Mouse (Mus musculus): ENCODE data around the gene Kdm2b.

Kdm2b gene

DNA sequence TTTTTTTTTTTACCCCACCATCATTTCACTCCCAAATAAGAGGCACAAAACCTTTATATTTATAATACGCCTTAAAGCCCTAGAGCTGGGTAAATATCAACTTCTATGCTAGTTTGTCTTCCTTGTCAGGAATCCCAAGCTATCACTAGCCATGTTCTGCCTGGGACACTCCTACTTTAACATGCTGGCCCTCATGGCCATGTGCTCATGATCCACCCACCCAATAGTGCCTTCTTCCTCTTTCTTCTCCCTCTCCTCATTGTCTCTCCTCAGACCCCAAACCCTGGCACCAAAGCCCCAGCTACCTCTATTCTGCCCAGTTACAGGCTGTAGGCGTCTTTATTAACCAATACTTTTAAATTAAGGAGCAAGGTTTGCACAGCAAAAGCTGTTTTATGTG, 148.5 kb downstream of the Kdm2b start:
- no peak for DNase-seq (ENCODE audit: low spot score)

DNA sequence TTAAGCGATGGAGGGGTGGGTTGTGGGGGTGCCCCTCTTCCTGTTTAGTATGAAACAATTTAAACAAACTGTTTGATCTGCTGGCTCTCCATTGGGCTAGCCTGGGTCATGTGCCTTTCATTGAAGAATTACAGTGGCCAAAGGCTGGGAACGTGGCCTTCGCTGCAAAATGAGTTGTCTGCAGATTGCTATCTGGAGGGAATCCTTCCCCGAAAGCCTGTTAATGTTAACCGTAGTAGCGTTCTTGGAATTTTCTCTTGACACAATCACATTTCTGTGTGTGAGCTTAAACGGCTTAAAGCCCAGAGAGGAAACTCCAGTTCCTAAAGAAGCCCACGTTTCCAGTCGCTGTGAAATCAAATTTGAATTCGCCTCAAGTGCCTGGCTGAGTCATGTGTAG, 156.6 kb downstream of the Kdm2b start:
- no peak for DNase-seq (ENCODE audit: low spot score)

DNA sequence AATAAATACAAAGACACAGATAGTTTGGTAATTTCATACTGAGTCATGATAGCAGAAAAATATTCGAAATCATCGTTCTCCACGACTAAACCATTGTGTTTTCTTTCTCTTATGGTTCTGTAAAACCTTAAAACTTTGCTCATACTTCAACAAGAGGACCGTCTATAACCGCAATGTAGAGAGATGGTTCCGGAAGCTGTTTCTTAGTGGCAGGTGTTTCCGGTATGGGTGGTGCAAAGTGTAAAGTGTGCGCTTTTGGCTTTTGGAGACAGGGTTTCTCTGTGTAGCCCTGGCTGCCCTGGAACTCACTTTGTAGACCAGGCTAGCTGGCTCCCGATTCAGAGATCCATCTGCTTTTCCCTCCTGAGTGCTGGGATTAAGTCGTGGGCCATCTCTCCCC, 157.1 kb downstream of the Kdm2b start:
- no peak for DNase-seq (ENCODE audit: low spot score)

DNA sequence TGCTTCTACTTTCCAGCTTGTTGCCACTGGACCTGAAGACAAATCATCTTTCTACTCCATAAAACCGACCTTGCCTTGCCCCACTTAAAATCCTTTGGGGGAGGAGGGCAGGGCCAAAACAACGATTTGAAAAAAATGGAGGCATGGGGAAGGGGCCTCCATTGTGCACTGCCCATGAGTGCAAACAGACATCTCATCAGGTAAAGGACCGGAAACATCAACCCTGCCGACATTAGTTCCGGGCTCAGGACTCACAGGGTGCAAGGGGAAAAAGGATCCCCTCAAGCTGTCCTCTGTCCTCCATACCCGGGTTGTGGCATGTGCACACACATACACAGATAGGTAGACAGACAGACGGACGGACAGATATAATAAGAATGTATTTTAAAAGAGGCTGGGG, 164.5 kb downstream of the Kdm2b start:
- no peak for DNase-seq (ENCODE audit: low spot score)

DNA sequence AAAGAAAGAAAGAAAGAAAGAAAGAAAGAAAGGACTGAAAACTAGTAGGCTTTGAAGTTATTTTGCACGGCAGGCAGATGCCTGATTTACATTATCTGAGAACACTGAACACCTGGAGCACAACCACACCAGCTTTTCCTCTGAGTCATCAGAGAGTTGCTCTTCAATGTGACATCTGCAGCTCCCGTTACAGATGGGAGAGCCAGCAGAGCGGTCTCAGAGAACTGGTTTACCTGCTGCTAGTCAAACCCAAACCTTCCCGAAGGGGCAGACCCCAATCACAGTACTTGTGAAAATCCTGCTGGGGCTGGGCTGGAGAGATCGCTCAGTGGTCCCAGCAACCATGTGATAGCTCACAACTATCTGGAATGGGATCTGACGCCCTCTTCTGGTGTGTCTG, 165.2 kb downstream of the Kdm2b start:
- no peak for DNase-seq (ENCODE audit: low spot score)

DNA sequence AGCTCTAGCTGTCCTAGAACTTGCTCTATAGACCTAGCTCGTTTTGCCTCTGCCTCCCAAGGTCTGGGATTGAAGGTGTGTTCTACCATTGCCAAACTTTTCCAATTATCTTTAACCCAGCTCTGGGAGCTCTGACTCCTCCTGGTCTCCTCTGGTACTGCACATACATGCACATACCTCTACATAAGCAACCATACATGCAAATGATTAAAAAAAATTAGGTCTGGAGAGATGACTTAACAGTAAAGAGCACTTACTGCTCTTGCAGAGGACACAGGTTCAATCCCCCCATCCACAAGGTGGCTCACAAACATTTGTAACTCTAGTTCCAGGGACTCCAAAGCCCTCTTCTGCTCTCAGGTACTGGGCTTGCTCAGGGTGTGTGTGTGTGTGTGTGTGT, 165.6 kb downstream of the Kdm2b start:
- no peak for DNase-seq (ENCODE audit: low spot score)

DNA sequence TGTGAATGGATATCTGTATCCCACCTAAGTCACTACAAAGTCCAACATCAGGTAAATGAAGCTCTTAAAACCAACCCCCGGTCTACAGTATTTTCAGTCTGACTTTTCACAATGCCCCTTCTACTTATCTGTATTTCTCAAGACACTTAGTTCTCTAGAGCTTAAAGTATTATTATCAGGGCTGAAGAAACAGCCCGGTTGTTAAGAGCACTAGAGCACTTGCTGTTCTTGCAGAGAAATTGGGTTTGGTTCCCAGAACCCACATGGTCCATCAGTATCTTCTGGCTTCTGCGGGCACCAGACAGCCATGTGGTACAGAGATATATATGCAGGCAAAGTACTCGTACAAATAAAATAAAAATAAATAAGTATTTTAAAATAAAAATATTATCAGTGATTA, 167.2 kb downstream of the Kdm2b start:
- no peak for DNase-seq (ENCODE audit: low spot score)

DNA sequence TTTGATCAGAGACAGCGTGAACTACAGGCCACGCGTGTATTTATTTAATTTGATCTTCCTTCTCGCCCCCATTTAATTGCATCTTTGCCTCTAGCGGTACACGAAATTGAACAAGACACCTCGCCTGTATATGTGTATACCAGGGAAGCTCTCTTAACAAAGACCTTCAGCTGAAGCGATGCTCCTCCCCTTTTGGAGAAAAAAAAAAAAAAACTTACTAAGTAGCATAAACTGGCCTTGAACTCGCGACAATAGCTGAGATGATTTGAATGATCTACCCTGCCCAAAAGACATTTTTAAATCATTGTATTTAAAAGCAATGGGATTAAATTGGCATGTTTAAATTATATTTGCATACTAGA, 168.1 kb downstream of the Kdm2b start:
- no peak for DNase-seq (ENCODE audit: low spot score)

DNA sequence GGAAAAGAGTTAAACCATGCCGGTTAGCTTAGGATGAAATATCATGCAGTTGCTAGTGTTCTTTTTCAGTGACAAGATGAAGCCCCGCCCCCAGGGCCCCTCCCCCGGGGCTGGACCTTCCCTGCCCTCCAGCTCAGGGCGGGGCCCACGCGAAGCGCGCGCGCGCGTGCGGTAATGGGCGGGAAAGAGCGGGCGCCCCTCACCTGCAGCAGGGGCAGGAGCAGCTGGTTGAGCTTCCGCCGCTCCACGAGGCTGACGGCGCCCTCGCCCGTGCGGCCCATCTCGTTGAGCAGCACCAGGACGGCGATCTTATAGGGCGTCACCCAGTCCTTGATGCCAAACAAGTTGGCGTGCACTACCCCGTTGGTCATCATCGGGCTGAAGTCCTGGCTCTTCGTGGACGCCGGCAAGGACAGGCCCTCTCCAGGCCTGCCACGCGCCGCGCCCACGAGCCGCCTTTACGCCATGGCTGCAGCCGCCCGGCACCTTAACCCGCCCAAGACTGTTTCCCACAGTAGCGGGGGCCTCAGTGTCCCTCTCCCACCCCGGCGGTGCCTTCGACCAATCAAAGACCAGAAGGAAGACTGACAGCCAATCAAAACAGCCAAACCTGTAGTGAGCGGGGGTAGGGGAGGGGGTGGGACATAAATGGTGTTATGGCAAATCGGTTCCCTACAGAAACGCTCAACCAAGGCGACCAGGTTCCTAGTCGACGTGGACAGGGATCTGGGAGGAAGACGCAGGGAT, 168.7 kb downstream of the Kdm2b start, which contains the start of gene Anapc5:
TSS of gene Anapc5 (minus strand) at position 563 of the 747 bp plus-strand sequence.
- peak; percentile 94 for DNase-seq (ENCODE audit: low spot score)
